ENCODE assay signal across 23 mouse cellular contexts in the genomic region with DNA sequence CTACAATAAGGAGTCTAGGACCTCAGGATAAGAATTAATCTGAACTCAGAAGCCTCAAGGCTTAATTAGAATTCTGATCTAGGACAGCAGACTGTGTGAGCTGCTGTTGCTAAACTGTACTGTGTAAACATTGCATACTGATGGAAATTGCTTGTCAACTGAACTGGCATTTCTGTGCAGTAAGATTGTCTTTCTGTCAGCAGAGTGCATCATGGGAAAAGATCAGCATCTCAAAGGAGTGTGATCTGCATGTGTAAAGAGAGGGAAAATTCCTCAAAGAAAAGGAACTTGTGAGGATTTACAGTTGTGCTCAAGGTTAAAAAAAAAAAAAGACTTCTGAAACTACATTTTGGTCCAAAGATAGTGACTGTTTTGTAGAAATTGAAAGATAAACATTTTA.
A peak's percentile ranks its signal among the peaks of the same experiment; 100 is the strongest.
DNase-seq lines count a peak whose midpoint lies in the region; ATAC-seq lines count a peak whose summit lies in the region.
"Had no signal": no experiment of that assay in that cellular context is flagged by ENCODE, and none has a peak within 500 bp of the region (broad histone marks: within the 10 kb centered on the region; RNA-seq: fewer than 3 reads in every experiment).

No protein-coding gene starts in this region.

- no peaks in the 10 kb centered on the region for H3K9me3 ChIP-seq in midbrain, embryonic 11.5 days (ENCODE audit: control insufficient read depth, low read length)
- H3K9me3 ChIP-seq in midbrain, embryonic 10.5 days (replicated peaks) = no peaks in the 10 kb centered on the region
- no peaks in the 10 kb centered on the region for H3K9me3 ChIP-seq in forebrain, embryonic 12.5 days
- no peaks in the 10 kb centered on the region for H3K9me3 ChIP-seq in midbrain, embryonic 12.5 days
- no peaks in the 10 kb centered on the region for H3K9me3 ChIP-seq in kidney, embryonic 14.5 days (ENCODE audit: control insufficient read depth, low read length)
- H3K9me3 ChIP-seq: embryonic facial prominence, embryonic 12.5 days; limb, embryonic 15.5 days; neural tube, embryonic 15.5 days had no signal

- H3K4me2 ChIP-seq in midbrain, embryonic 11.5 days = no peak overlapping the region
- no peak overlapping the region for H3K4me2 ChIP-seq in forebrain, embryonic 12.5 days
- H3K4me2 ChIP-seq in midbrain, embryonic 12.5 days (replicated peaks) = no peak overlapping the region
- no peak overlapping the region for H3K4me2 ChIP-seq in kidney, embryonic 14.5 days (replicated peaks; ENCODE audit: low read depth, low read length)
- H3K4me2 ChIP-seq: embryonic facial prominence, embryonic 12.5 days; limb, embryonic 15.5 days; lung, embryonic 14.5 days; neural tube, embryonic 15.5 days had no signal

- no peak overlapping the region for H3K9ac ChIP-seq in midbrain, embryonic 11.5 days (ENCODE audit: low read length)
- H3K9ac ChIP-seq in forebrain, embryonic 12.5 days = no peak overlapping the region
- H3K9ac ChIP-seq in midbrain, embryonic 12.5 days (replicated peaks) = no peak overlapping the region
- no peak overlapping the region for H3K9ac ChIP-seq in kidney, embryonic 14.5 days (ENCODE audit: low read depth, low read length)
- H3K9ac ChIP-seq: embryonic facial prominence, embryonic 12.5 days; limb, embryonic 15.5 days; liver, embryonic 14.5 days; lung, embryonic 14.5 days; neural tube, embryonic 15.5 days had no signal

- H3K27ac ChIP-seq in midbrain, embryonic 11.5 days (ENCODE audit: low read depth, low read length) = no peak overlapping the region
- no peak overlapping the region for H3K27ac ChIP-seq in midbrain, embryonic 10.5 days (replicated peaks)
- H3K27ac ChIP-seq in forebrain, embryonic 12.5 days = no peak overlapping the region
- no peak overlapping the region for H3K27ac ChIP-seq in midbrain, embryonic 12.5 days (replicated peaks)
- no peak overlapping the region for H3K27ac ChIP-seq in kidney, embryonic 14.5 days (ENCODE audit: low read depth, low read length)
- H3K27ac ChIP-seq: embryonic facial prominence, embryonic 12.5 days; gastrocnemius, adult 2 months; kidney, postnatal 0 days; limb, embryonic 15.5 days; liver, embryonic 14.5 days; neural tube, embryonic 15.5 days had no signal

- DNase-seq in midbrain, embryonic 11.5 days (ENCODE audit: low spot score, missing footprints) = no peak
- DNase-seq in midbrain, embryonic 10.5 days (ENCODE audit: low spot score) = no peak
- no peak for DNase-seq in cerebellum, postnatal 4 days (ENCODE audit: low spot score in 2 of 2)
- DNase-seq: adrenal gland, postnatal 14 days; B cell, adult 2 months; cerebellum, adult 9-11 months; gastrocnemius, adult 2 months; kidney, adult 18-20 months; left cerebral cortex, postnatal 4 days; lung, embryonic 14.5 days; lung, postnatal 4 days; thymus, adult 18-20 months; thymus, postnatal 36 days had no signal

- no peaks in the 10 kb centered on the region for H3K27me3 ChIP-seq in midbrain, embryonic 11.5 days (ENCODE audit: control insufficient read depth, insufficient read depth, low read length)
- H3K27me3 ChIP-seq in midbrain, embryonic 10.5 days (ENCODE audit: low read depth, poor library complexity, severe bottlenecking) = no peaks in the 10 kb centered on the region
- no peaks in the 10 kb centered on the region for H3K27me3 ChIP-seq in forebrain, embryonic 12.5 days
- H3K27me3 ChIP-seq in midbrain, embryonic 12.5 days = no peaks in the 10 kb centered on the region
- H3K27me3 ChIP-seq in kidney, embryonic 14.5 days (ENCODE audit: control insufficient read depth, insufficient read depth, low read length) = no peaks in the 10 kb centered on the region
- H3K27me3 ChIP-seq: CH12.LX; embryonic facial prominence, embryonic 12.5 days; limb, embryonic 15.5 days; neural tube, embryonic 15.5 days had no signal

- H3K36me3 ChIP-seq in midbrain, embryonic 11.5 days (ENCODE audit: control insufficient read depth, insufficient read depth, low read length) = no peaks in the 10 kb centered on the region
- H3K36me3 ChIP-seq in midbrain, embryonic 10.5 days = no peaks in the 10 kb centered on the region
- H3K36me3 ChIP-seq in forebrain, embryonic 12.5 days (replicated peaks) = no peaks in the 10 kb centered on the region
- H3K36me3 ChIP-seq in midbrain, embryonic 12.5 days = no peaks in the 10 kb centered on the region
- no peaks in the 10 kb centered on the region for H3K36me3 ChIP-seq in kidney, embryonic 14.5 days (ENCODE audit: control insufficient read depth, insufficient read depth, low read length)
- H3K36me3 ChIP-seq: embryonic facial prominence, embryonic 12.5 days; limb, embryonic 15.5 days; neural tube, embryonic 15.5 days had no signal

- no peaks in the 10 kb centered on the region for H3K4me1 ChIP-seq in midbrain, embryonic 11.5 days (ENCODE audit: control insufficient read depth, insufficient read depth, low read length)
- H3K4me1 ChIP-seq in midbrain, embryonic 10.5 days = no peaks in the 10 kb centered on the region
- H3K4me1 ChIP-seq in forebrain, embryonic 12.5 days = no peaks in the 10 kb centered on the region
- H3K4me1 ChIP-seq in midbrain, embryonic 12.5 days = no peaks in the 10 kb centered on the region
- H3K4me1 ChIP-seq in kidney, embryonic 14.5 days (ENCODE audit: control insufficient read depth, insufficient read depth, low read length) = no peaks in the 10 kb centered on the region
- H3K4me1 ChIP-seq: embryonic facial prominence, embryonic 12.5 days; limb, embryonic 15.5 days; neural tube, embryonic 15.5 days had no signal

- H3K4me3 ChIP-seq in midbrain, embryonic 11.5 days (ENCODE audit: low read depth, low read length) = no peak overlapping the region
- H3K4me3 ChIP-seq in midbrain, embryonic 10.5 days = no peak overlapping the region
- H3K4me3 ChIP-seq in forebrain, embryonic 12.5 days (replicated peaks) = no peak overlapping the region
- no peak overlapping the region for H3K4me3 ChIP-seq in midbrain, embryonic 12.5 days
- H3K4me3 ChIP-seq in kidney, embryonic 14.5 days (ENCODE audit: low read length) = no peak overlapping the region
- H3K4me3 ChIP-seq: embryonic facial prominence, embryonic 12.5 days; gastrocnemius, adult 2 months; limb, embryonic 15.5 days; neural tube, embryonic 15.5 days had no signal

- ATAC-seq in midbrain, embryonic 11.5 days (ENCODE audit: low FRiP score) = peak; percentile 54; the same call in 1 of the 2 replicates
- peak; percentile 76; the same call in 1 of the 2 replicates for ATAC-seq in forebrain, embryonic 12.5 days (ENCODE audit: low FRiP score)
- peak; percentile 73 for ATAC-seq in midbrain, embryonic 12.5 days (ENCODE audit: low FRiP score, low read depth)
- no peak for ATAC-seq in kidney, embryonic 14.5 days (ENCODE audit: low FRiP score, low TSS enrichment)
- no peak for ATAC-seq in inflammation-experienced regulatory T-cells, adult 6 months

Comparison
In these comparisons a context has a peak if more than half of its experiments do, and no peak if none do; other contexts are left out.
1. ATAC-seq: peak in midbrain, embryonic 11.5 days (single experiment), forebrain, embryonic 12.5 days (single experiment) and midbrain, embryonic 12.5 days (single experiment); none in kidney, embryonic 14.5 days (single experiment) and inflammation-experienced regulatory T-cells, adult 6 months (single experiment).